Mouse (Mus musculus) mature B cell (primary cell): ENCODE data around the gene Cmbl.

Experiments
- in situ Hi-C: fragments of 300-500 bp; cut with MboI; formaldehyde crosslinking; loops from 2 replicates; pipeline ENCODE4 v1.14.3; 2019

Cmbl gene

GRCm38 (mm10) chr15:31617261-31617660 is 52.1 kb downstream of the Cmbl start:
- in situ Hi-C loops, result loop anchor here (25.0 kb wide), 2 partner anchors 620 to 1145 kb away; partner anchors contain the start of gene Sema5a

- in situ Hi-C loops, result loop anchor here (25.0 kb wide), 2 partner anchors 618 to 1143 kb away; partner anchors contain the start of gene Sema5a
Observed at GRCm38 (mm10) chr15:31619521-31619920, 54.3 kb downstream of the Cmbl start.

DNA sequence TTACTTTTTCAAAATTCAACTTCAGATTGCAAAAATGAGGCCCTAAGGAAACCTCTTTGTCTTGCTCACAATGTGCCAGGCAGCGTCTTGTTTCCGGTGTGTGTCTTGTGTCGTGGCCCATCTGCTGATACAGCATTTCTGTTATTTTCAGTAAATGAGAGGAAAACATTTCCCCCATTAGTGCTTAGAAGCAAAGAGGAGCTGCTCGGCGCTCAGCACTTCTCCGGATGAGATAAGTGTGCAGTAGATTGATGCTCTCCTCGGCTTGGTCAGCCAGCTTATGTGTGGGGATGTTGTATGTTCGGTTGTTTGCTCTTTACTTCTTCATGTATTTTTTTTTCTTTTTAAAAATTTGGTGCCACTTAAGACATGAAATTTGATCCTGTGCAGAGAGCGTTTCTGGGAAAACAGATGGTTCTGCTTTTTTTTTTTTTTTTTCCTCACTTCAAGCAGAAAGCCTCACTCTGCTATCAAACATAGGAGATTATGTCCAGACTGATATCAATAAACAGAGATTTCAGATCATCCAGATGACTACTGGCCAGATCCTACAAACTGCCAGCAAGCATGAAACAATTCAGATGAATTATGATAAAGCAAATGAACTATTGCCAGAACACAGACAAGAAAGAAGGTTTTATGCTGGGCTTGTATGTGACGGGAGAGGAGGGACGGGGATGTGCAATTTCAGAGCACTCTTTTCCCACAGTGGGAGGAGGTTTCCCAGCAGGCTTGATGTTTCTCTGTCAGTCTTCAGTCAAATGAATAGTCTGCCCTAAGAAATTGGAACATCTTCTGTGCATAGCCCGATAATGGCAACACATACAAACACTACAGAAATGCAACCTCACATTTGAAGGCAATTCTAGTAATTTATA is 62.3 kb downstream of the Cmbl start:
- in situ Hi-C loops, result no loop called here

GRCm38 (mm10) chr15:31628180-31628579 is 63.0 kb downstream of the Cmbl start:
- in situ Hi-C loops, result no loop called here

GRCm38 (mm10) chr15:31629556-31629955 is 64.4 kb downstream of the Cmbl start:
- in situ Hi-C loops, result no loop called here

DNA sequence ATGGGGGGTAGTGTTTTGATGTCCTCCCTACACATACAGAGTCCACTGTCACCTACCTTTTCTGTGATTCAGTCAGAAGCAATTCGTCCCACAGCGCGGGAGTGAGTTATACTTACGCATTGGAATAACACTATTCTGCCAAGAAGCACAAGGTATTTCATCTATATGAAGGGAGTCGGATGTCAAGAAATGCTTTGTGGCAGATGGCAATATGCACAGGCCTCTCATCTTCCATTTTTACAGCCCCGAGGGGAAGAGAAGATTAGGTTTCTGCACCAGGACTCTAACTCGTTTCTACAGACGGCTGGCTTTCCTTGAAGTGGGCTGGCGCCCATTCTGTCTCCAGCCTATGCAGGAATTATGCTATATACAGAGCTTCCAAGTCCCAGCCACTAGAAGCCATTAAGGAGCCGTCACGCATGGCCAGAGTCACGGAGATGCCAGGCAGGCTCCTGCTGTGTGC is 66.2 kb downstream of the Cmbl start:
- in situ Hi-C loops, result no loop called here

- in situ Hi-C loops, result no loop called here
Observed at GRCm38 (mm10) chr15:31632478-31632877, 67.3 kb downstream of the Cmbl start.

- in situ Hi-C loops, result no loop called here
Observed at GRCm38 (mm10) chr15:31634582-31634981, 69.4 kb downstream of the Cmbl start.

DNA sequence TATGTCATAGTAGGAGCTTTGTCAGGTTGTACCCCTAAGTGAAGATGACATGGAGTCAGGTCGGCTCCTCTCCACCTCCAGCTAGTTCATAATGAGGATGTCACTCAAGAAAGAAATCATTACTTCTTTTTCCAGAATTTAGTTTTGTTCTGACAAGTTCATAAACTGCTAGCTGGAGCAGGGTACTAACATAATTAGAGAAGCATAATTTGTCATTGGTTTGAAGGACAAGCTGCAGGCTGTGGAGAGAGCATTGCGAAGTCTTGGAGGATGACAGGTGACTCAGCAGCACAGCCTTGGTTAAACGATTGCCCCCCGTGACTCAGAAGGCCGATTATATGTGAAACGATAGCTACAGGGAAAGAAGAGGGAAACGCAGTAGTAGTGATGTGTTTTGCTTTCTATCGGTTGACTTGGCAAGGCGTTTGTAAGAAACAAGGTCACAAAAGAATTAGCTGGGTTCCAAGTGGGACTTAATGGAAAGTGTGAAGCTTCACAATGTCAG is 71.0 kb downstream of the Cmbl start:
- in situ Hi-C loops, result no loop called here
